Mouse (Mus musculus) left cerebral cortex, postnatal 4 days (tissue): ENCODE data around the gene Trim68. TPM values are rescaled to one million over a fixed set of nuclear protein-coding genes. Genes with fewer than 3 reads are reported as not detected.
A peak's percentile ranks its signal among the peaks of the same experiment; 100 is the strongest.
"Not testable (repeated sequence)": the region's sequence is repeated elsewhere in the genome, so short reads cannot be mapped to it uniquely, and the experiment has no call there.

Experiments used
- DNase-seq: peaks from one replicate; pipeline ENCODE4 v3.0.0-alpha.2; 2022
- intact Hi-C: fragments of 180-260 bp; cut with DNase I; formaldehyde crosslinking; loops from one replicate; pipeline ENCODE4 v1.15.1; 2025
- total RNA-seq, 2 experiments: library from RNA; stranded (reverse); gene quantifications; 2 replicates each; pipeline ENCODE4 v1.2.3; 2021

Gene Trim68
- 1 to 10 TPM; 5.9 to 6.1 TPM for total RNA-seq

DNA sequence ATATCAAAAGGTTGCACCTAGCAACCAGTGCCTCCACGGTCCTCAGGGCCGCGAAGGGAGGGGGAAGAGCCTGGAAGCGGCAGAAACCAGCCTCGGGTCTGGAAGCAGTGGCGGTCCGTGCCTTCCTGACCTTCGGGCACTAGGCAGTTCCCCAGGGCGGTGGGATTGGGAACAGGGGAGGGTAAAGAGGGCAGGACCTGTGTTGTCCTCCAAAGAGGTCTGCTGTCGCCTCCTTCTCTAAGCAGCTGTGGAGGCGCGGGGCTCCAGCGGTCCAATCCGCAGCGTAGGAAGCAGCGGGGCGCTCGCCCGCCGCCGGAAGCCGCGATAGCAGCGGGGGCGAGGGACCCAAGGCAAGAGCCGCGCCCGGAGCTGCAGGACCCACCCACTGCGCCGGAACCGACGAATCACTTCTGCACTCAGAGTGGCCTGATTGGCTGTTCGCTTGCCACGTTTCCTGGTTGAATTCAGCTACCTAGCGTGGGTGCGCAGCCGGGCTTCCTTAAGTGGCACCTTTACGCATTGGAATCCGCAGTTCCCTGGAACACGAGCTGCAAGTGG is at the start of gene Trim68:
Gene Trim68 (minus strand): TSS at position 384 of the 558 bp plus-strand sequence.
- DNase-seq = peak; percentile 84
- intact Hi-C loops = no loop called here

- intact Hi-C loops = no loop called here
These were observed 46.7 kb upstream of the Trim68 start for GRCm38 (mm10) chr7:102733793-102734192.

GRCm38 (mm10) chr7:102727391-102727790 is 40.3 kb upstream of the Trim68 start, which contains the start of gene Olfr559:
Gene Olfr559 (minus strand): TSS chr7:102727491.
- intact Hi-C loops = no loop called here

More at GRCm38 (mm10) chr7:102733793-102734192, 46.7 kb upstream of the Trim68 start:
- DNase-seq = no peak

GRCm38 (mm10) chr7:102718970-102719369 is 31.8 kb upstream of the Trim68 start, which contains the start of gene Olfr33:
Gene Olfr33 (minus strand): TSS chr7:102719070.
- intact Hi-C loops = no loop called here
- DNase-seq = no peak

More at GRCm38 (mm10) chr7:102727391-102727790, 40.3 kb upstream of the Trim68 start, which contains the start of gene Olfr559:
- no peak for DNase-seq

DNA sequence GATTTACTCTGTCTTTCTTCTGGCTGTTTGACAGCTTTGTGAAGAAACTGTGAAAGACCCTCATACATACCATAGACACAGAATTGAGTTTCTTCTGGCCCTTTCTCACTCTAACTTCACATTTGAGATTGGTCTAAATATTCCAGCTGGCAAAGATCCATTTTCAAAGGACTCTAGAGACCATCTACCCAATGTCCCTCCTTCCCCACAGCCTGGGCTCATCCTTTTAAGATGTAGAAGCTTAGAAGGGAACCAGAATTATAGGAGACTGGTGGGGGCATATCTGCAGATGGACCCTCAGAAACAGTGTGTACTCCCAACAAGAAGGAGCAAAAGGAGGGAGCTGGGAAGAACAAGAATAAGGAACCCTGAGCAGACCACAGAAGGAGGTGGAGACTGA is 14.8 kb upstream of the Trim68 start, which contains the start of gene Olfr558:
Gene Olfr558 (plus strand): TSS at position 301 of the 400 bp plus-strand sequence.
- intact Hi-C loops = no loop called here
- no peak for DNase-seq

DNA sequence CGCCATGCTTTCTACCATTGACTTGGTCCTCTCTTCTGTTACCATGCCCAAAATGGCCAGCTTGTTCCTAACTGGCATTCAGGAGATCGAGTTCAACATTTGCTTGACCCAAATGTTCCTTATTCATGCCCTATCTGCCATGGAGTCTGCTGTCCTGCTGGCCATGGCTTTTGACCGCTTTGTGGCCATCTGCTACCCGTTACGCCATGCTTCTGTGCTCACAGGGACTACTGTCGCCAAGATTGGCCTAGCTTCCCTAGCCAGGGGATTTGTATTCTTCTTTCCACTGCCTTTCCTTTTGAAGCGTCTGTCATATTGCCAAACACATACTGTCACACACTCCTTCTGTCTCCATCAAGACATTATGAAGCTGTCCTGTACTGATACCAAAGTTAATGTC is 11.3 kb upstream of the Trim68 start:
- peak; percentile 6 for DNase-seq
- intact Hi-C loops = loop anchor here (10.0 kb wide), 1 partner anchor 216 kb away; the partner anchor contains the start of gene Olfr571

DNA sequence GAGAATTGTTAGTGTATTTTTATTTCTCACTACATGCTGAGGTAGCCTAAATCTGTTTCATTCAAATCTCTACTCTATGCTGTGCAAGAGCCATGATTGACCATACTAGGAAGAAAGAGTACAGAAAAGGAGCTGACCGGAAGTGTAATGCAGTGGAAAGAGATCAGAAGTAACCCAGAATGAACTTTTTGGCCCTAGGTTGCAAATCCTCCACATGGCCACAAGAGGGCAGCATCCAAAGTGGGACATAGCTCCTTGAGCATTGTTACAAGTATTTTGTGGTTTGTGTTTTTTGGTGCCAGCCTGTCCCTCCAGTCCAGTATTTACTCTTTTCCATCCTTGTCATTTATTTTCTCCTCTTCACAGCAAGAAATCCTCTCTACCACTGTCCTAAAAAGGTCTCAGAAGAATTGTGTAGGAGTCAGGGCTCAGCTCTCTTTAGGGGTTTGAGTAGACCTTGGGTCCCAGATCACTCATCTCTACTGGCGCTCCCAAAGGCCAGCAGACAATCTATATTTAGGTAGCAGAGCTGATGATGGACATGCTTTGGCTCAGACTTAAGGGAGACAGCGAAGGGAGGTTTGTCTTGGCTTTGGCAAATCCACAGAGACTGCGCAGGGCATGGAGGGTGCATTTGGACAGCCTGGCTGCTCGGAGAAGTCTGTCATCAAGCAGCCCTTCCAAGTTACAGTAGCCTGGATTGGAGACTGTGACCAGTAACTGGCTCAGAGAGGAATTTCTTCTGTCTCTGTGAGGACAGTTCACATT is 8.4 kb upstream of the Trim68 start, which contains the start of gene Olfr557:
Gene Olfr557 (plus strand): TSS at position 553 of the 768 bp plus-strand sequence.
- intact Hi-C loops = loop anchor here (10.0 kb wide), 1 partner anchor 219 kb away; the partner anchor contains the start of gene Olfr571
- peak; percentile 12 for DNase-seq

- no peak for DNase-seq
- intact Hi-C loops = no loop called here
These were observed 5.2 kb downstream of the Trim68 start for GRCm38 (mm10) chr7:102681916-102682315.

DNA sequence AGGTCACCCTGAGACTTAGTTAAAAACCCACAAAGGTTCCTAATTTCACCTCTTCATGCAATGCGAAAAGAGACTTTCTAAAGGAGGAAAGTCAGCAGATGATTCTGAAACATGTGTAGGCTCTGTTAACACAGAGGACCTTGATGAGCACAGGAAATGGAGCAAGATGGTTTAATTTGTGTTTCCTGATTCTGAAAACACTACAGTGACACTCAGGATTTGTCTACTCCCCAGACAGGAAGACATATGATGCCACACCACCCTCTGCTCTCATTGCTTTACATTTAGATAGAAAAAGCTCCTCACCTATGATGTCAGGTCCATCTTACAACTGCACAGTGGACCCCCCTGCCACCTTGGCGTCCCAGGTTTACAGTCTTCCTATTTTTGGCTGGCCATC is 10.9 kb downstream of the Trim68 start:
- DNase-seq = no peak
- intact Hi-C loops = no loop called here

DNA sequence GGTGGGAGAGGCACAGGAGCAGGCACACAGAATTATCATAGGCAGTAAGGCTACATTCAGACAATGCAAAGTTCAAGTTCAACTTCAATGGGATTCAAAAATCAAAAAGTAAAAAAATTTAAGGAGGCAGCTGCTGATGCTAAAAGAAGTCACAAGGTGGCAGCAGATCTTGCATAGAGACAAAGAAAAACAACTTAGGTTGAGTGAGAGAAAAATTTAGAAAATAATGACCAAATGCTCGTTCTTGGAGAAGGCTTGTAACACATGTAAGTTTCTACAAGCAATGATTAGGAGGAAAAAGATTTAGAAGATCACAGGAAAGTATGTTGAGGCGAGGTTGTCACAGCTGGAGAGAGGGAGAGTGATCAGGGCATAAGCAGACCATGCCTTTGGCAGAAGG is 21.7 kb downstream of the Trim68 start:
- no peak for DNase-seq
- intact Hi-C loops = loop anchor here (10.0 kb wide), 1 partner anchor 249 kb away; the partner anchor contains the start of gene Olfr571

DNA sequence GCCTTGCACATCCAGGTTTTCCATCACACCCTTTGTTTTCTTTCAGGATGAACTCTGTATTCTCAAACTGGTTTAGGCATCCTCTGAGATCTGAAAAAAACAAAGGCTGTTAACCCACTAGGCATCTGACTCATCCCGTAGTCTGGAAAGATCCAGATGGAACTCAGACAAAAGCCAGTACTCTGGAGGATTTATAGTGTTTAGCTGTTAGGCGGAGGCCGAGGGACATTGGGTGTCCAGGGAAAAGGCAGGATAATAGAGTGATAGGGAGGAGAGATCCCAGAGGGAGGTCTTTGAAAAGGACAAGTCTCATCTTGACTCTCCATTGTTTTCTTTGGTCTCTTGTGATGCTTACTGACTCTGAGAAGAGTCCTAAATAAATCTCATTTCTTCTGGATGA is 22.5 kb downstream of the Trim68 start, which contains the start of gene Olfr556:
Gene Olfr556 (plus strand): TSS at position 301 of the 400 bp plus-strand sequence.
- intact Hi-C loops = loop anchor here (10.0 kb wide), 1 partner anchor 250 kb away; the partner anchor contains the start of gene Olfr571
- DNase-seq = no peak

DNA sequence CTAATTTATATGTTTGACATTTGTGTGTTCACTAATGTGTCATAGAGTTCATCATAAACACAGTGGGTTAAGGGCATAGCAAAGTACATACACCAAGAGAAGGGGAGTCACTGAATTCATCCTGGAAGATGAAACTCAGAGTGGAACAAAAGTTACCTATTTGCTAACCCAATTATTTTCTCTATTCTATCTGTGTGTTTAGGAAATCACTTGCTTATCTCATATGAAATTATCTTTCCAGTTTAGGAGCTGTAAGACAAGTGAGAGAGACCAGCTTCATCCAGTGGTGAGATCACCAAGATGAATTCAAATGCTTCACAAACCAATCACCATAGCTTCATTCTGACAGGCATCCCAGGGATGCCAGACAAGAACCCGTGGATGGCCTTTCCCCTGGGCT is 28.6 kb downstream of the Trim68 start, which contains the start of gene Olfr555:
Gene Olfr555 (plus strand): TSS at position 301 of the 400 bp plus-strand sequence.
- intact Hi-C loops = no loop called here
- no peak for DNase-seq

DNA sequence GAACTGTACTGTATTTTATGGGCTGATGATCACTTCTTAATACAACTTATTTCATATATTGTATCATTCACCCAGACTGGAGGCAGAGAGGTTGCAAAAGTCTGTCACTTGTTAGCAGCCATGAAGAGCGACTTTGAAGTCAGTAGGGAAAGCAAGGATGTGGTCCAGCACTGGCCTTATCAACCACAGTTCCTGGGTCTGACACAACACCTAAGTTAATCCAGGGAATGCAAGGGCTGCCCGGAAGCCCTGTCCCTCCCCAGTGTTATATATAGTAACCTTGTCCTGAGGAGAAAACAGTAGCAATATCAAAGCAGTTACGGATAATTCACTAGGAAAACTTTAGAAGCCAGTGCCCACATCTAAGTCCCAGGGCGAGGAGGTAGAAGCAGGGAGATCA is 42.2 kb downstream of the Trim68 start:
- intact Hi-C loops, DNase-seq: not testable (repeated sequence)

- intact Hi-C loops = loop anchor here (10.0 kb wide), 1 partner anchor 123 kb away; no protein-coding TSS in a partner anchor
- DNase-seq = no peak
These were observed 49.0 kb downstream of the Trim68 start, which contains the start of gene Olfr554 for GRCm38 (mm10) chr7:102638132-102638531. Gene Olfr554 (plus strand): TSS chr7:102638432.

- DNase-seq = peak; percentile 21
- intact Hi-C loops = loop anchor here (10.0 kb wide), 1 partner anchor 122 kb away; no protein-coding TSS in a partner anchor
These were observed 50.5 kb downstream of the Trim68 start for GRCm38 (mm10) chr7:102636665-102637064.

Other genes with a start within 250 kb of the Trim68 start
- gene Rrm1, start 245.6 kb downstream of the Trim68 start, total RNA-seq = 10 to 100 TPM; 24.8 to 25.0 TPM
- not detected for gene Olfr543, start 205.6 kb downstream of the Trim68 start, total RNA-seq
- not detected for gene Olfr544, start 199.0 kb downstream of the Trim68 start, total RNA-seq
- not detected for gene Olfr545, start 187.8 kb downstream of the Trim68 start, total RNA-seq
- gene Olfr547, start 152.6 kb downstream of the Trim68 start, total RNA-seq = not detected
- gene Olfr548-ps1, start 146.4 kb downstream of the Trim68 start, total RNA-seq = not detected
- gene Olfr549, start 137.5 kb downstream of the Trim68 start, total RNA-seq = not detected
- gene Trim21, start 121.8 kb downstream of the Trim68 start, total RNA-seq = 1 to 10 TPM; 1.9 to 2.3 TPM
- under 1 TPM in 1 of 2 experiments, not detected in 1; 0.08 TPM for gene Olfr550, start 115.9 kb downstream of the Trim68 start, total RNA-seq
- not detected for gene Olfr551, start 95.4 kb downstream of the Trim68 start, total RNA-seq
- not detected for gene Olfr552, start 89.6 kb downstream of the Trim68 start, total RNA-seq
- gene Olfr553, start 69.1 kb downstream of the Trim68 start, total RNA-seq = not detected
- gene Olfr554, start 48.9 kb downstream of the Trim68 start, total RNA-seq = not detected
- gene Olfr555, start 28.5 kb downstream of the Trim68 start, total RNA-seq = not detected
- gene Olfr556, start 22.4 kb downstream of the Trim68 start, total RNA-seq = not detected
- not detected for gene Olfr557, start 8.6 kb upstream of the Trim68 start, total RNA-seq
- gene Olfr558, start 14.9 kb upstream of the Trim68 start, total RNA-seq = under 1 TPM; 0.12 to 0.14 TPM
- not detected for gene Olfr33, start 31.7 kb upstream of the Trim68 start, total RNA-seq
- not detected for gene Olfr559, start 40.2 kb upstream of the Trim68 start, total RNA-seq
- gene Olfr560, start 72.0 kb upstream of the Trim68 start, total RNA-seq = not detected
- gene Olfr78, start 72.1 kb upstream of the Trim68 start, total RNA-seq = under 1 TPM; 0.28 to 0.36 TPM
- gene Olfr561, start 83.9 kb upstream of the Trim68 start, total RNA-seq = not detected
- gene Olfr564, start 116.2 kb upstream of the Trim68 start, total RNA-seq = not detected
- gene Olfr566, start 171.4 kb upstream of the Trim68 start, total RNA-seq = not detected
- gene Olfr568, start 189.8 kb upstream of the Trim68 start, total RNA-seq = not detected
- gene Olfr569, start 203.6 kb upstream of the Trim68 start, total RNA-seq = not detected
- gene Olfr570, start 207.2 kb upstream of the Trim68 start, total RNA-seq = not detected
- not detected for gene Olfr571, start 230.2 kb upstream of the Trim68 start, total RNA-seq
- not detected for gene Olfr572, start 237.1 kb upstream of the Trim68 start, total RNA-seq